Mouse (Mus musculus) effector memory CD4-positive, alpha-beta T cell, adult 7 months (primary cell): ENCODE results near the gene Gm11009. TPM values are rescaled to one million over a fixed set of nuclear protein-coding genes. Genes with fewer than 3 reads are reported as not detected.

ENCODE experiments used
- polyA plus RNA-seq: library from polyadenylated mRNA; unstranded; fragments of 100-300 nt; shearing (Covaris generic); gene quantifications from one replicate; pipeline ENCODE4 v1.2.1, GENCODE M21; 2017

Gm11009 gene
- not detected for polyA plus RNA-seq

DNA sequence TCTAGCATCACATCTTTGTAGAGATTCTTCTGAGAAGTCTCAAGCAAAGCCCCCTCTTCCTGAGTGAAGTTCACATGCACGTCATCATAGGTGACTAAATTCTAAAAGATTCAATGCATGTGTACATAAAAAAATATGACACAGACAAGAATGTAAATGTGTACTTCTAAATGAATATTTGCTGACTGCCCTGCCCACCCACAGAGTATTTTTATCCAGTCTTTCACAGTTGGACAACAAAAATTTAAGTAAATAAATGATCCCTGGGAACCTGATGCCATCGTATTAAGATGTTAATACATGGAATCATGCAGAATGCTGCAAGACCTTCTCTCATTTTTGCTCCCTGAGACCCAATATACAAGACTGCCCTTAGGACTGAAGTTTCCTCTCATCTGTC lies at the start of gene Gm11009:
TSS of gene Gm11009 (minus strand) at position 101 of the 400 bp plus-strand sequence.

Other genes starting within 250 kb of the Gm11009 start
- gene Gm2004, start 169.7 kb downstream of the Gm11009 start, polyA plus RNA-seq, result 3.5 TPM
- 8.2 TPM for gene 2210418O10Rik, start 92.9 kb downstream of the Gm11009 start, polyA plus RNA-seq
- gene Gm14435, start 104.1 kb upstream of the Gm11009 start, polyA plus RNA-seq, result 7.6 TPM
- 3.0 TPM for gene Gm14434, start 167.3 kb upstream of the Gm11009 start, polyA plus RNA-seq
- gene Zfp967, start 201.6 kb upstream of the Gm11009 start, polyA plus RNA-seq, result not detected